Mouse (Mus musculus) embryonic facial prominence, embryonic 11.5 days (tissue): ENCODE data around the gene Mast3. TPM values are rescaled to one million over a fixed set of nuclear protein-coding genes. Genes with fewer than 3 reads are reported as not detected.

Source experiments
- ATAC-seq: fragments of 200-750 bp; cut with Nextera tagmentation; replicated peaks from 2 replicates; pipeline ENCODE4 v1.8.0; 2017; ENCODE audit warnings: low read depth; ENCODE audit not compliant: insufficient number of reproducible peaks, low FRiP score, low TSS enrichment
- DNase-seq: peaks from one replicate; pipeline ENCODE4 v3.0.0-alpha.2; 2015; ENCODE audit warnings: low spot score
- H3K27ac ChIP-seq: fragments of 300-500 bp; sonication (generic); replicated peaks from 2 replicates; pipeline ENCODE4 v1.5.1; 2014; ENCODE audit warnings: mild to moderate bottlenecking, low read depth, low read length, control low read depth
- H3K27me3 ChIP-seq: fragments of 300-500 bp; sonication (generic); 2 replicates; pipeline ENCODE4 v1.6.1; 2014; ENCODE audit warnings: mild to moderate bottlenecking, low read length, moderate library complexity, mixed read lengths; ENCODE audit not compliant: control insufficient read depth, insufficient read depth
- H3K36me3 ChIP-seq: fragments of 300-500 bp; sonication (generic); replicated peaks from 2 replicates; pipeline ENCODE4 v1.6.1; 2014; ENCODE audit warnings: low read depth, mild to moderate bottlenecking, low read length, moderate library complexity, mixed read lengths; ENCODE audit not compliant: control insufficient read depth, insufficient read depth
- H3K4me1 ChIP-seq: fragments of 300-500 bp; sonication (generic); 2 replicates; pipeline ENCODE4 v1.6.1; 2014; ENCODE audit warnings: low read length, mixed read lengths; ENCODE audit not compliant: control insufficient read depth, insufficient read depth
- H3K4me2 ChIP-seq: fragments of 300-500 bp; sonication (generic); 2 replicates; pipeline ENCODE4 v1.6.1; 2014; ENCODE audit warnings: low read depth, mild to moderate bottlenecking, control low read depth, low read length, moderate library complexity
- H3K4me3 ChIP-seq: fragments of 300-500 bp; sonication (generic); 2 replicates; pipeline ENCODE4 v1.5.1; 2014; ENCODE audit warnings: low read depth, low read length, control low read depth
- H3K9ac ChIP-seq: fragments of 300-500 bp; sonication (generic); replicated peaks from 2 replicates; pipeline ENCODE4 v1.6.1; 2014; ENCODE audit warnings: mild to moderate bottlenecking, control low read depth, low read length
- H3K9me3 ChIP-seq: fragments of 300-500 bp; sonication (generic); replicated peaks from 2 replicates; pipeline ENCODE4 v1.6.1; 2016; ENCODE audit warnings: mild to moderate bottlenecking, low read length, inconsistent platforms, mixed read lengths; ENCODE audit not compliant: control insufficient read depth
- WGBS: fragments of 180-500 bp; shearing (Covaris S2); extraction: QIAGEN DNeasy Blood & Tissue Kit; methylation state at CpG from one replicate; pipeline ENCODE4 v1.1.7; 2014; 5-methylcytosine and 5-hydroxymethylcytosine counted together
- polyA plus RNA-seq: library from polyadenylated mRNA; unstranded; fragments of >200 nt; fragmentation: Nextera tagmentation; extraction: Ambion mirVana; gene quantifications from 2 replicates; pipeline ENCODE4 v1.2.1, GENCODE M21; 2014

Gene Mast3
- polyA plus RNA-seq, 1 experiment from 2014 or later = 9.7 TPM

DNA sequence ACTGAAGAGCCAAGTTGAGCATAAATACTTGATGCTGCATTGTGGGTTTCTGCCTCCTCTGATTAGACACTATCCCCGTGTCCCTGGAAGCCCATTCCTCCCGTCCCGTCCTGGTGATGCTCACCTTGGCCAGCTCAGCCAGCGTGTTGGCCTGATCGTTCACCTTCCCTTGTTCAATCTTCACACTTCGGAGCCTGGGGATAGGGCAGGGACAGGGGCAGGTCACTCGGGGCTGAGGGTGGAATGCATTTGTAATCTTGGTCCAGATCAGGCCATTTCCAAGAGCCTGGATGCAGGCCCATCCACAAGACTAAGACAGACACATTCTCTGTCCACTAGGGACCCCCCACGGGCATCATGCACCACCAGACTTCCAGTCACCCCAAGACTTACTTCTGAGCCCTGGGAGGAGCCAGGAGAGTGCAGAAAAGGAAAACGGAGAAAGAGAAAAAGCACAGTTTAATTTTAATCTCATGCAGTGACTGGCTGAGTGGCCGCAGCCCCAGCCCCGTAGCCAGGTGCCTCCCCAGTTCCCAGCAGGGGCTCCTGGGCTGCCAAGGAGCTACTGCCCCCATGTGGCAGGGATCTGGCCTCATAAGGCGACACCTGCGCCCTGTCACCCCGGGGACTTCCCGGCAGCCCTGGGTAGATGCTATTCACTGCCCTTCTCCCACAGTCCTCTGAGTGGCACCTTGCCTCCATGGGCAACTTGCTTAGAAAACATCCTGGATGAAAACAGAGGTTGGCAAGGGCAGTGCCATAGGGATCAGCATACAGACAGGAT lies 41.7 kb upstream of the Mast3 start:
- Histone ChIP-seq H3K27me3 (no peaks in the 10 kb centered on the region), H3K4me2 (no peak overlapping the region), H3K27ac (no peak overlapping the region), H3K4me1 (no peaks in the 10 kb centered on the region; the same call in 1 of the 2 replicates), H3K9ac (no peak overlapping the region), H3K36me3 (no peaks in the 10 kb centered on the region), H3K9me3 (no peaks in the 10 kb centered on the region), H3K4me3 (no peak overlapping the region)
- DNase-seq (no peak), ATAC-seq (no peak)
- WGBS = 54% methylated on average over 15 of the region's 15 CpGs

DNA sequence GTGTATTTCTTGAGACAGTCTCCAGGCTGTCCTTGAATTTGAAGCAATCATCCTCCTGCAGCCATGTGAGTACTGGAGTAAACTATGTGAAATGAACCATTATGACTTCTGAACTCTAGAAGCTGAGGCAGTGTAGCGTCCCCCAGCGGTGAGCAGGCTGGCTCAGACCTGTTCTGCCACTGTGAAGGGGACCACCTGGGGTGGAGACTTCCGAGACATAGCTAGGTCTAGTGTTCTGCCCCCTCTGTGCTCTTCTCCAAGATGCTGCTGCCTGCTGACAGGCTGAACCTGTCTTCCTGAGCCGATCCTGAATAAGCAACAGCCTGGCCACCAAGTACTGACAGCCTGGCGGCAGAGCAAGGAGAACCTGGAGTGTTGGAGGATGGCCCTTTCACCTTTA lies 40.3 kb upstream of the Mast3 start:
- Histone ChIP-seq H3K9ac (no peak overlapping the region), H3K4me2 (no peak overlapping the region), H3K4me3 (no peak overlapping the region), H3K9me3 (no peaks in the 10 kb centered on the region), H3K36me3 (no peaks in the 10 kb centered on the region), H3K4me1 (no peaks in the 10 kb centered on the region; the same call in 1 of the 2 replicates), H3K27me3 (no peaks in the 10 kb centered on the region), H3K27ac (no peak overlapping the region)
- no peak for DNase-seq
- ATAC-seq = no peak
- 38% methylated on average over 5 of the region's 5 CpGs for WGBS

- H3K36me3 ChIP-seq = no peaks in the 10 kb centered on the region
- no peaks in the 10 kb centered on the region for H3K9me3 ChIP-seq
- DNase-seq = peak; percentile 86
- H3K4me3 ChIP-seq = no peak overlapping the region
- no peak overlapping the region; the same call in 1 of the 2 replicates for H3K9ac ChIP-seq
- H3K27me3 ChIP-seq = no peaks in the 10 kb centered on the region
- H3K4me2 ChIP-seq = no peak overlapping the region
- WGBS = 1% methylated on average over 6 of the region's 6 CpGs
- no peaks in the 10 kb centered on the region; the same call in 1 of the 2 replicates for H3K4me1 ChIP-seq
- no peak; the same call in 1 of the 2 replicates for ATAC-seq
- H3K27ac ChIP-seq = no peak overlapping the region
Measured at GRCm38 (mm10) chr8:70844523-70844922, 39.7 kb upstream of the Mast3 start.

- H3K27ac ChIP-seq = no peak overlapping the region
- H3K9ac ChIP-seq = no peak overlapping the region; the same call in 1 of the 2 replicates
- no peak overlapping the region for H3K4me3 ChIP-seq
- no peak overlapping the region for H3K4me2 ChIP-seq
- no peaks in the 10 kb centered on the region for H3K9me3 ChIP-seq
- no peaks in the 10 kb centered on the region for H3K27me3 ChIP-seq
- ATAC-seq = no peak
- DNase-seq = no peak
- 91% methylated on average over 8 of the region's 8 CpGs for WGBS
- no peaks in the 10 kb centered on the region for H3K36me3 ChIP-seq
- H3K4me1 ChIP-seq = no peaks in the 10 kb centered on the region; the same call in 1 of the 2 replicates
Measured at GRCm38 (mm10) chr8:70843941-70844340, 39.1 kb upstream of the Mast3 start.

DNA sequence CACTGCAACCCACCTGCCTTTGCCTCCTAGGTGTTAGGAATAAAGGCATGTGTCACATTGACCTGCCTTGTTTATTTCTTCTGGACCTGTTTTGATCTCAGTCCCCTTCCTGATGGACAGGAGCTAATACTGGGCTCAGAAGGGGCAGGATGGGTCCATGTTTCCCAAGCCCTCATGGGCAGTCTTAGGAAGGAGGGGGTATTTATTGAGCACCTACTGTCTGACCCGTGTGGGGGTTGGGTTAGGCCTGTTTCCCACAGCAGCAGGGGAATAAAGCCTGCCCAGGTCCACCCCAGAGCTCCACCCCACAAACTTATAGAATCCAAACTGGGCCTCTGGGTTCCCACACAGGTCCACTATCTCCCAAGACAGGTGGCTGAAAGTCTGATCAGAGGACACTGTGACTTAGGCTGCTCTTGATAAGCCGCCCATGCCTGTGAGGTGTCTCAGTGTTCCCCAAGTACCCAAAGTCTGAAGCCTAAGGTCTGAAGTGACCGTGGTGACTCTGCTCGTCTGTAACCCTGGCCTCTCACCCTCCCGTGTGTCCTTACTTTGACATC lies 38.4 kb upstream of the Mast3 start:
- DNase-seq (no peak), ATAC-seq (no peak)
- no peaks in the 10 kb centered on the region for H3K9me3 ChIP-seq
- no peak overlapping the region for H3K27ac ChIP-seq
- H3K4me3 ChIP-seq = no peak overlapping the region
- no peaks in the 10 kb centered on the region for H3K27me3 ChIP-seq
- 80% methylated on average over 5 of the region's 5 CpGs for WGBS
- H3K4me1 ChIP-seq = no peaks in the 10 kb centered on the region; the same call in 1 of the 2 replicates
- H3K36me3 ChIP-seq = no peaks in the 10 kb centered on the region
- H3K4me2 ChIP-seq = no peak overlapping the region
- H3K9ac ChIP-seq = no peak overlapping the region

- ATAC-seq (no peak), DNase-seq (no peak)
- H3K4me3 ChIP-seq = no peak overlapping the region
- H3K36me3 ChIP-seq = no peaks in the 10 kb centered on the region
- no peak overlapping the region for H3K9ac ChIP-seq
- no peaks in the 10 kb centered on the region; the same call in 1 of the 2 replicates for H3K4me1 ChIP-seq
- H3K27ac ChIP-seq = no peak overlapping the region
- 67% methylated on average over 25 of the region's 25 CpGs for WGBS
- H3K4me2 ChIP-seq = no peak overlapping the region
- no peaks in the 10 kb centered on the region for H3K27me3 ChIP-seq
- no peaks in the 10 kb centered on the region for H3K9me3 ChIP-seq
Measured at GRCm38 (mm10) chr8:70842484-70842883, 37.6 kb upstream of the Mast3 start.

DNA sequence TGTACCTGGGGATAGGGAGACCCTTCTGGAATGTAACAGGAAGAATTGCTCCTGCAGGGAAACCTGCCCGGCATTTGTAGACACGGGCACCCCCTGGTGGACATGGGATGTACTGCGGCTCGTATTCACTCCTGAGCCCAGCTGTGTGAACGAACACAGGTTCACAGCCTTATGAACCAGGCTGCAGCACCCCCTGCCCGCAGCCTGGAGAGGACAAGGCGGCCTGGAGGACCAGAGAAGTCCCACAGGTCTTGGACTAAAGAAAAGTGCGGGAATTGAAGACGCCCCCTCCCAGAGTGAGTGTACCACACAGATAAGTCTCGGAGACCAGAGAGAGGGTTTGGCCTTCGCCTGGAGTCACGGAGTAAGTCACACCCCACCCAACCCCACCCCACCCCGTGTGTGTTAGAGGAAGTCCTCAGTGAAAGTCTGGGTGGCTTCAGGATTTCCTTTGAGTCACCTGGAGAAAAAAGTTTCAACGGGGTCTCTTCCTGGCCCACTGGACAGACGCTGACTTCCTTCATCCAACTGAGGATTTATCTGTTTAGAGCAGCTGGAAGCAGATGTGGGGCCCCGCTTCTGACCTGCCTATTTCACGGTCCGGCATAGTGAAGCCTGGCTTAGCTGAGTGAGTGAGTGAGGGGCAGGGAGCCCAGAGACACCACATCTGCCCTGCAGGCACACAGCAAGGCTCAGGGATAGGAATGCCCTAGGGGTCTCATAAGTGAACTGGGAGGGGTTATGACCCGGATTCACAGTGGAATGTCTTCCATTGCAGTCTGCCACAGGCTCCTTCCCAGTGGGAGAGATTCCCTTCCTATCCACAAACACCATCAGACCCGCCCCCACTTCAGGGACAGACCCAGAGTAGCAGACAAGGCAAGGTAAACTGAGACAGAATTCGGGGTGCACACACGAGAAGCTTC lies 36.6 kb upstream of the Mast3 start:
- H3K27ac ChIP-seq = no peak overlapping the region
- H3K4me3 ChIP-seq = no peak overlapping the region
- DNase-seq (peak; percentile 93), ATAC-seq (no peak)
- no peak overlapping the region for H3K4me2 ChIP-seq
- no peaks in the 10 kb centered on the region; the same call in 1 of the 2 replicates for H3K4me1 ChIP-seq
- H3K36me3 ChIP-seq = no peaks in the 10 kb centered on the region
- 0 out of 2 replicates have a peak overlapping the region, but pooled peaks have one; percentile 34 for H3K9ac ChIP-seq
- no peaks in the 10 kb centered on the region for H3K27me3 ChIP-seq
- no peaks in the 10 kb centered on the region for H3K9me3 ChIP-seq
- 33% methylated on average over 22 of the region's 22 CpGs for WGBS
